Mouse (Mus musculus): Measurements from ENCODE around the gene Ugt1a7c. TPM values are rescaled to one million over a fixed set of nuclear protein-coding genes. Genes with fewer than 3 reads are reported as not detected.
"Not testable (repeated sequence)": the region's sequence is repeated elsewhere in the genome, so short reads cannot be mapped to it uniquely, and the experiment has no call there.

Gene Ugt1a7c
- total and polyA plus RNA-seq, 3 experiments, result 2.2 to 15.3 (median 11.1) TPM

- dilution Hi-C loops (cut with MboI; ENCODE audit: extremely low pct_ligation_motif_present, extremely low pct_unique_long_range_greater_than_20kb, low sequenced_read_pairs), result no loop called here
- no peaks in the 10 kb centered on the region for H3K36me3 ChIP-seq (replicated peaks in 1 of 2; ENCODE audit: control insufficient read depth in 1 of 2, insufficient read depth in 1 of 2, low read length in 1 of 2)
- in situ Hi-C loops (cut with MboI; ENCODE audit: low pct_ligation_motif_present, low pct_unique_long_range_greater_than_20kb, low sequenced_read_pairs), result no loop called here
- no peak overlapping the region for H3K9ac ChIP-seq (ENCODE audit: insufficient read depth, low read depth)
- H3K27me3 ChIP-seq (replicated peaks), result no peaks in the 10 kb centered on the region
- no peak for TF ChIP-seq NELFE (IDR thresholded peaks at IDR 0.05; ENCODE audit: low read depth, low read length)
- TF ChIP-seq POLR2A (IDR thresholded peaks at IDR 0.05; ENCODE audit: low read depth, low read length), result no peak
- TF ChIP-seq PAX5 (IDR thresholded peaks at IDR 0.05; ENCODE audit: low read length), result no peak
- TF ChIP-seq RAD21 (IDR thresholded peaks at IDR 0.05; ENCODE audit: low read depth, low read length), result no peak
- TF ChIP-seq JUN (IDR thresholded peaks at IDR 0.05; ENCODE audit: insufficient read depth, low read depth, low read length), result no peak
- TF ChIP-seq ELF1 (IDR thresholded peaks at IDR 0.05; ENCODE audit: low read depth, low read length), result no peak
- no peak for TF ChIP-seq MAFK (IDR thresholded peaks at IDR 0.05; ENCODE audit: insufficient replicate concordance, low read length)
- TF ChIP-seq TBP (conservative IDR thresholded peaks at IDR 0.05; ENCODE audit: low read depth, low read length), result no peak
- TF ChIP-seq MAX (IDR thresholded peaks at IDR 0.05; ENCODE audit: low read length), result no peak
- TF ChIP-seq GABPA (IDR thresholded peaks at IDR 0.05; ENCODE audit: insufficient replicate concordance, low read depth, low read length), result no peak
- no peak for TF ChIP-seq JUND (conservative IDR thresholded peaks at IDR 0.05; ENCODE audit: low read depth, low read length)
- TF ChIP-seq CHD2 (IDR thresholded peaks at IDR 0.05; ENCODE audit: low read length), result no peak
- TF ChIP-seq E2F4 (IDR thresholded peaks at IDR 0.05; ENCODE audit: insufficient replicate concordance, low read depth, low read length), result no peak
- no peak for TF ChIP-seq UBTF (IDR thresholded peaks at IDR 0.05; ENCODE audit: low read depth, low read length)
- no peaks in the 10 kb centered on the region for H3K4me1 ChIP-seq (ENCODE audit: control insufficient read depth in 1 of 2, insufficient read depth in 2 of 2)
- no peak overlapping the region for H3K27ac ChIP-seq (ENCODE audit: insufficient read depth, low read depth)
- H3K9me3 ChIP-seq (replicated peaks; ENCODE audit: low read length), result peaks cover 61% of the 10 kb centered on the region
- DNase-seq (ENCODE audit: extremely low read depth), result peak; percentile 1
- H3K4me3 ChIP-seq (replicated peaks in 1 of 3; ENCODE audit: low read depth in 2 of 3, low read length in 2 of 3, poor library complexity in 1 of 3), result no peak overlapping the region
- no peak overlapping the region for H3K4me2 ChIP-seq (ENCODE audit: insufficient read depth, low read depth, poor library complexity, severe bottlenecking)
- no peaks in the 10 kb centered on the region for H3K79me2 ChIP-seq (replicated peaks; ENCODE audit: control insufficient read depth, extremely low read depth, insufficient read depth, poor library complexity, severe bottlenecking)
Measured at GRCm38 (mm10) chr1:88220336-88220735, 125.5 kb downstream of the Ugt1a7c start.

DNA sequence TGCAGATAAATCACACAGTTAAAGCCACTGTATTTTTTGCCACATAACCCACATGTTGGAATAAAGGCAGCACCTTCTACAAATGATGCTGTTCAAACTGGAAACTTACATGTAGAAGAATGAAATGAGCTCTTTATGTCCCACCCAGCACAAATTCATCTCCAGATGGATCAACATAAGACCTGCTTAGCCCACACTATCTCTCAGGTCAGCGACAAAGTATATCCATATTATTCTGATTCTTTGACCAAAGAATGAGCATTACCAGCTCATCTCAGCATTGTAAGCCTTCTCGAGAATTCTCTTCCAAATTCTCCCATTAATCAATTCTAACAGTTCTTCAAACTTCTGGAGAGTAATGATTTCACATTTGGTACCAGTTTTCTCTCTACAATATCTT lies 127.4 kb downstream of the Ugt1a7c start:
- dilution Hi-C loops (cut with MboI; ENCODE audit: extremely low pct_ligation_motif_present, extremely low pct_unique_long_range_greater_than_20kb, low sequenced_read_pairs) (no loop called here), in situ Hi-C loops (cut with MboI; ENCODE audit: low pct_ligation_motif_present, low pct_unique_long_range_greater_than_20kb, low sequenced_read_pairs) (no loop called here)
- H3K27me3 ChIP-seq (replicated peaks), result no peaks in the 10 kb centered on the region

GRCm38 (mm10) chr1:88223011-88223515 lies 128.2 kb downstream of the Ugt1a7c start:
- H3K9me3 ChIP-seq (replicated peaks; ENCODE audit: low read length), result peaks cover 57% of the 10 kb centered on the region
- in situ Hi-C loops (cut with MboI; ENCODE audit: low pct_ligation_motif_present, low pct_unique_long_range_greater_than_20kb, low sequenced_read_pairs); H3K4me3 ChIP-seq (replicated peaks in 1 of 3; ENCODE audit: low read depth in 2 of 3, low read length in 2 of 3, poor library complexity in 1 of 3); H3K4me2 ChIP-seq (ENCODE audit: insufficient read depth, low read depth, poor library complexity, severe bottlenecking); H3K9ac ChIP-seq (ENCODE audit: insufficient read depth, low read depth); DNase-seq (ENCODE audit: extremely low read depth); H3K79me2 ChIP-seq (replicated peaks; ENCODE audit: control insufficient read depth, extremely low read depth, insufficient read depth, poor library complexity, severe bottlenecking); dilution Hi-C loops (cut with MboI; ENCODE audit: extremely low pct_ligation_motif_present, extremely low pct_unique_long_range_greater_than_20kb, low sequenced_read_pairs); H3K27ac ChIP-seq (ENCODE audit: insufficient read depth, low read depth); H3K36me3 ChIP-seq (replicated peaks in 1 of 2; ENCODE audit: control insufficient read depth in 1 of 2, insufficient read depth in 1 of 2, low read length in 1 of 2); H3K27me3 ChIP-seq (replicated peaks); H3K4me1 ChIP-seq (ENCODE audit: control insufficient read depth in 1 of 2, insufficient read depth in 2 of 2): not testable (repeated sequence)

More for the DNA sequence above, 127.4 kb downstream of the Ugt1a7c start:
- H3K4me1 ChIP-seq (ENCODE audit: control insufficient read depth in 1 of 2, insufficient read depth in 2 of 2), result 0 out of 4 replicates have a peak, but pooled peaks cover 0 to 3% of the 10 kb centered on the region in 2 experiments
- H3K9me3 ChIP-seq (replicated peaks; ENCODE audit: low read length), result peaks cover 59% of the 10 kb centered on the region
- H3K4me3 ChIP-seq (replicated peaks in 1 of 3; ENCODE audit: low read depth in 2 of 3, low read length in 2 of 3, poor library complexity in 1 of 3), result no peak overlapping the region
- no peak overlapping the region for H3K9ac ChIP-seq (ENCODE audit: insufficient read depth, low read depth)
- H3K27ac ChIP-seq (ENCODE audit: insufficient read depth, low read depth), result no peak overlapping the region
- H3K36me3 ChIP-seq (replicated peaks in 1 of 2; ENCODE audit: control insufficient read depth in 1 of 2, insufficient read depth in 1 of 2, low read length in 1 of 2), result no peaks in the 10 kb centered on the region
- no peaks in the 10 kb centered on the region for H3K79me2 ChIP-seq (replicated peaks; ENCODE audit: control insufficient read depth, extremely low read depth, insufficient read depth, poor library complexity, severe bottlenecking)
- DNase-seq (ENCODE audit: extremely low read depth), result no peak
- no peak overlapping the region for H3K4me2 ChIP-seq (ENCODE audit: insufficient read depth, low read depth, poor library complexity, severe bottlenecking)
- no peak for TF ChIP-seq CHD2 (IDR thresholded peaks at IDR 0.05; ENCODE audit: low read length)
- TF ChIP-seq IRF4 (IDR thresholded peaks at IDR 0.05; ENCODE audit: low read depth, low read length), result no peak
- TF ChIP-seq NRF1 (IDR thresholded peaks at IDR 0.05; ENCODE audit: low read depth, low read length), result no peak
- TF ChIP-seq POLR2AphosphoS2 (IDR thresholded peaks at IDR 0.05; ENCODE audit: low read depth, low read length), result no peak
- no peak for TF ChIP-seq CTCF (conservative IDR thresholded peaks at IDR 0.05 in 1 of 2, IDR thresholded peaks at IDR 0.05 in 1 of 2; ENCODE audit: low read depth in 2 of 2, low read length in 2 of 2)

All from CH12.LX (cell line).